Mouse (Mus musculus): ENCODE measurements around the gene Tk1. TPM values are rescaled to one million over a fixed set of nuclear protein-coding genes. Genes with fewer than 3 reads are reported as not detected.

Gene Tk1
- 1.1 TPM for polyA plus RNA-seq (2014; fragmentation: Illumina TruSeq; extraction: RNeasy Lipid Tissue Mini Kit (QIAGEN cat#74804); ENCODE audit: low read depth, low replicate concordance)

DNA sequence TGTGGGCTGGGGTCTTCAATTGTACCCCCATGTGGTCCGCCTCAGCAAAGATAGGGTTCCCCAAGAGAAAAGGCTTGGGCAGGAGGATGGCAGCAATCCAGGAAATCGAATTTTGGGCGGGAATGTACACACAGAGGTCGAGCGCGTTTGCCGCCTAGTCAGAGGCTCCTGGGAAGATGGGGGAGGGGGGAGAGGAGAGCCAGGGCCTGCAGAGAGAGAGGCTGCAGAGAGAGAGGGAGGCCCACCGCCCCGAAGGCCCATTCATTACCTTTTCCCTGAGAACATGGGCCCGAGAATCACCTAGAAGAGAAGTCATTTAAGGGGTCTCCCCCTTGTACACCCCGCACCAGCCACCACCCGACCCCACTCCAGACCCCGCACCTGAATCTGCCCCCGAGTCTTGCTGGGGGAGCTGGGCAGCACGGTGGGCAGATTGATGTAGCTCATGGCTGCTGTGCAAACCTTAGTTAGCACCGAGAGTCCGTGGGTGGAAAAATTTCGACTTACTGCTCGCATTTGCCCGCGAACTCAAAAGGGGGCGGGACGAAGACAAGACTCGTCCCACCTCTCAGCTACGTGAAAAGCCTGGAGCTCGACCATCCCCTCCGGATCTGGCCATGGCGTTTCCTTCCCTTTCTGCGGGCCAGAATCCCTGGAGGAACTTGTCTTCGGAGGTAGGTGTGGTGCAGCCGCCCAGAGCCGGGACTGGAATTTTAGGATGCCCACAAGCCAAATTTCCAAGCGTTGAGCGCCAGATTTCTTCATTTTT, at the start of gene Tk1, which contains the start of gene Afmid:
Gene Tk1 (minus strand): TSS at position 760 of the 769 bp plus-strand sequence.
Gene Afmid (plus strand): TSS at position 592 of the 769 bp plus-strand sequence.

DNA sequence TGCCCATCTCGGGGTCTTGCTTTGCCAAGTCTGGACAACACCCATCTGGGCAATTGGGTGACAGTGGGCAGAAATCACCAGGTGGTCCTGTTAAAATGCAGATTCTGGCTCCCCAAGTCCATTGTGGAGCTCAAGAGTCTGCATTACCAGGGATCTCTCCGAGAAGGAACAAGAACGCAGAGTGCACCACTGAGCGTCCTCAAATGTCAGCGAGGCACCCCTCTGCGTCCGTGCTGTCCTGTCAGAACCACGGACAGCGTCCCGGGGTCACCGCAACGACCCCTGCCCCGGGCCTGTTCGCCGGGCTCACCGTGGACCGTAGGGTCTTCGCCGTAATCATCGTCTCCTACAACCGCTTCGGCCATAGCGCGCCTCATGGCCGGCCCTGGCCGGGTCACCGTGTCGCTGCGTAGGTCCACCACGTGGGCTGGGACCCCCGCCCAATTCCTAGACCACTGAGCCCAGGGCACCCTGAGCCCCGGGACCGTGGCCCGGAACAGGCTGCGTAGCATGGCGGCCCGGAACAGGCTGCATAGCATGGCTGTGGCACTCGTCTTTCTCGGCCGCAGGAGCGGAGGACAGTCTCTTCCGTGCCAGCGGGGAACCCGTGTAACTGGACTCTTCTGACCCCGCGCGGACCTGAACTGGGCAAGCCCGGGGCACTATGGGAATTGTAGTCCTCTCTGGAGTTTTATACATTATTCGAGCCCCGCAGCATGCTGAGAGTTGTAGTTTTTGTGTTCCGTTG, 47.1 kb upstream of the Tk1 start, which contains the start of gene Tha1:
Gene Tha1 (minus strand): TSS at position 621 of the 748 bp plus-strand sequence.

DNA sequence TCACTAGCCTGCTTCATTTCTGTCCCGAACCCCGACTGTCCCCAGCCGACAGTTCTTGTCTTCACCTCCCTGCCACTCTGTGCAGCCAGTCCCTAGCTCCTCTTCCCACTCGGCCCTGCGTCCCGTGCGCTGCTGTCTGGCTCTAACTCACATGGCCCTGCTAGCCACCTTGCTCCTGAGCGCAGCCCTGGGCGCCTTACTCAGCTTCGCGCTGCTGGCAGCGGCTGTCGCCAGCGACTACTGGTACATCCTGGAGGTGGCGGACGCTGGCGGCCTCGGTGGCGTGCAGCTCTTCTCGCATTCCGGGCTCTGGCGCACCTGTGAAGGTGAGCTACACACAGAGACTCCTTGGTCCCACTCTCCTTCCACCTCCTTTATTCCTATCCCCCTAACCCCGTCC, 34.7 kb upstream of the Tk1 start, which contains the start of gene Tmem235:
Gene Tmem235 (plus strand): TSS at position 152 of the 400 bp plus-strand sequence.

DNA sequence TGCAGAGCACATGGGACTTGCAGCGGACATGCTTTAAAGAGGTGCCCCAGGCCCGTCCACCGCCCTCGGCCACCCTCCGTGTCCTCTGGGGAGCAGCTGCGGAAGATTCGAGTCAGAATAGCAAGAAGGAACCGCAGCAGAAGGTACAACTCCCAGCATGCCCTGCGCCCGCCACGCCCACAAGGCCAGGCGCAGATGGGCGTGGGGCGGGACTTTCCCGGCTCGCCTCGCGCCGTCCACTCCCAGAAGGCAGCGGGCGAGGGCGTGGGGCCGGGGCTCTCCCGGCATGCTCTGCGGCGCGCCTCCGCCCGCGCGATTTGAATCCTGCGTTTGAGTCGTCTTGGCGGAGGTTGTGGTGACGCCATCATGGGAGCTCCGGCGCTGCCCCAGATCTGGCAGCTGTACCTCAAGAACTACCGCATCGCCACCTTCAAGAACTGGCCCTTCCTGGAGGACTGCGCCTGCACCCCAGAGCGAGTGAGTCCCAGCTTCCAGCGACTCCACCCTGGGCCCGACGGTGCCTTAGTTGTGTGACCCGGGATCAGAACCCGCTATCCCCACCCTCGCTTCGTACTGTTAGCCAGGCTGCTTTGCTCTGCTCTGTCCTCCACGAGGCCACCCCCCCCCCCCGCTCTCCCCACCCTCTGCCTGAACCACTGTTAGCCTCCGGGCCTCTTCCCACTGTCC, 23.2 kb upstream of the Tk1 start, which contains the start of gene Birc5:
Gene Birc5 (plus strand): TSS at position 267 of the 687 bp plus-strand sequence.

DNA sequence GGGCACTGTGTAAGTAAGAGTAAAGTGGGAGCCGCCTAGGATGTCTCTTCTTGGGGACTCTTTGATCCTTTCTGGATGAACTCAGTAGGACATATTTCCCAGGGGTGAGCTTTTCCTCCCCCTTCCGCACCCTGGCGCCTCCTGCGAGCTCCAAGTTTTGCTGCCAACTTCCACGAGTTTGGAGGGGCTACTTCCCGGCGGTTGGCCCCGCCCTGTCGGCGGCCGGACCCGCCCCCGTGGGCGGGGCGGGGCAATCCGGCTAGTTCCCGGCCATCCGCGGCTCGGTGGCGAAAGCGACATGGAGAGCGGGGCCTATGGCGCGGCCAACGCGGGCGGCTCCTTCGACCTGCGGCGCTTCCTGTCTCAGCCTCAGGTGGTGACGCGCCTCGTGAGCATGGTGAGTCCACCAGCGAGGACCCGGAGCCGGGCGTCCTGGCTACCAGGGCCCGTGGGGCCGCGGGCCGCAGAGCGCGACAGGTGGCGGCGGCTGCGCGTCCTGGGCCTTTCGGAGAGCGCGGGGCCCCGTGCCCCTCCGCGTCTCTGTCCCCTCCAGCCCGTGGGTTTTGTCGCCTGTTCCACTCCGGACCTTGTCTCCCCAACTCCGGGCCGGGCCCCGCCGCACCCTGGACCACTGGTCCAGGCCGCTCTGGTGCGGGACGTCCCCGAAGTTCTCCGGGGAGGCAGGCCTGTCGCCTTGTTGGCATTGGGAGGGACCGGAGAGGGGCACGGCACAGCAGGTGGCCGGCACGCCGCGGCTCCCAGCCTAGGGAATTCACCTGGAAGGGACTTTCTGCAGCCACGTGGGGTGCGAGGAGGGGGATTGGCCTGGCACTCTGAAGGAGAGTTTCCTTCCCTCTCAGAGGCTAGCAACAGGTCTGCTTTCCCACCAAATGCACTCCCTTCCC, 16.2 kb downstream of the Tk1 start, which contains the start of the genes Gm20708 and Syngr2:
Gene Gm20708 (plus strand): TSS at position 262 of the 905 bp plus-strand sequence.
Gene Syngr2 (plus strand): TSS at position 262 of the 905 bp plus-strand sequence.

DNA sequence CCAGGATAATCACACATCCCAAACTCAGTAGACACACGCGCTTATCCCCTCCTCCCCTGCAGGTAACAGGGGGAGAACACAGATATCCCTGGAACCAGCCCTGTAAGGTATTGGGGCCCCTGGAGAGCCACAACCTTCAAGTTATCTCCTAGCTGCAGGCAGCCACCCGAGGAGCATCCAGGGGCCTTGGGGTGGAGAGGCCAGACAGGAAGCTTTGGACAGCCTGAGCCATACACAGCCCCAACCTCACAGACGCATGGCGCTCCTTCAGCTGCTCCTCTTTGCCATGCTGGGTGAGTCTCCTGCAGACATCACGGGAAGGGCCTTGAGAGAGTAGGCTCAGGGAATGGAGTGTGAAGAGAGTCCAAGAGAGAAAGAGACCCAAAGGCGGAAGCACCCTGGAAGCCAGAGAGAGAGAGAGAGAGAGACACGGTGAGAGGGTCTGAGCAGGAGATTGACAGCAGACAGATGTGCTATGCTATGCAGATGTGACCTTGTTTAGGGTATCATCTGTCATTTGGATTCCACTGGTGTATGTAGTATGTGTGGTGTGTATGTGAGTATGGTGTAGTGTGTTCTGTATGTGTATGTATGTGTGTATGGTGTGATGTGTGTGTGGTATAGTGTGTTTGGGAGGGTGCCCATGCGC, 28.3 kb downstream of the Tk1 start, which contains the start of gene 6030468B19Rik:
Gene 6030468B19Rik (plus strand): TSS at position 150 of the 649 bp plus-strand sequence.

DNA sequence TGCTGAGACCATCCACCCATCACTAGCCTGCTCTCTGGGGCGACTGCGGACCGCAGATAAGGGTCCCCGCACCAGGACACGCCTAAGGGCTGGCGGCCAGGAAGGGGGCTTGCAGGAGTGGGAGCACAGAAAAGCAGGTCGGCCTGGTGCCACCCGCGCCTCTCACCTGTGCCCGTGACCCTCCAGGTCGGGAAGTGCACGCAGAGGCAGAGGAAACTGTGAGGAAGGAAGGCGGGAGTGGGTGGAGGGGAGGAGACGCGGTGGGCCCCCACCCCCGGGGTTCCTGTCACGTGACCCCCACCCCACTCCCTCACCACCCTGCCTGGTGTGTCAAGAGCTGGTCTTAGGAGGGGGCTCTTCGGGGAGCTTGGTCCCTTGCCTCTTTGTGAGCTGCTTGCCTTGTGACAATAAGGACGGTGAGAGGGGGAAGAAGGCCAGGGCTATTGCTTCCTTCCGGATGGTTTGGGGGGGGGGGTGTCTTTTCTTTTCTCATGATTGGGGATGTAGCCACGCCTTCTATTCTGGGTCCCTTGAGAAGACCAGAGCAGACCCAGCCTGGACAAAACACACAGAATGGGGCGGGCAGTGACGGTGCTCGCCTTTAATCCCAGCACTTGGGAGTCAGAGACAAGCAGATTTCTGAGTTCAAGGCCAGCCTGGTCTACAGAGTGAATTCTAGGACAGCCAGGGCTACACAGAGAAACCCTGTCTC, 43.7 kb downstream of the Tk1 start, which contains the start of the genes Tmc8 and Tmc6:
Gene Tmc8 (plus strand): TSS at position 84 of the 712 bp plus-strand sequence.
Gene Tmc6 (minus strand): TSS at position 206 of the 712 bp plus-strand sequence.

Other genes with a start within 250 kb of the Tk1 start
- gene Tnrc6c, start 171.8 kb downstream of the Tk1 start, polyA plus RNA-seq (2014; fragmentation: Illumina TruSeq; extraction: RNeasy Lipid Tissue Mini Kit (QIAGEN cat#74804); ENCODE audit: low read depth, low replicate concordance) = 10.0 TPM
- 2.1 TPM for gene Tmc8, start 44.0 kb downstream of the Tk1 start, polyA plus RNA-seq (2014; fragmentation: Illumina TruSeq; extraction: RNeasy Lipid Tissue Mini Kit (QIAGEN cat#74804); ENCODE audit: low read depth, low replicate concordance)
- gene Tmc6, start 43.9 kb downstream of the Tk1 start, polyA plus RNA-seq (2014; fragmentation: Illumina TruSeq; extraction: RNeasy Lipid Tissue Mini Kit (QIAGEN cat#74804); ENCODE audit: low read depth, low replicate concordance) = 1.5 TPM
- not detected for gene 6030468B19Rik, start 28.4 kb downstream of the Tk1 start, polyA plus RNA-seq (2014; fragmentation: Illumina TruSeq; extraction: RNeasy Lipid Tissue Mini Kit (QIAGEN cat#74804); ENCODE audit: low read depth, low replicate concordance)
- gene Gm20708, start 16.4 kb downstream of the Tk1 start, polyA plus RNA-seq (2014; fragmentation: Illumina TruSeq; extraction: RNeasy Lipid Tissue Mini Kit (QIAGEN cat#74804); ENCODE audit: low read depth, low replicate concordance) = 5.9 TPM
- gene Syngr2, start 16.4 kb downstream of the Tk1 start, polyA plus RNA-seq (2014; fragmentation: Illumina TruSeq; extraction: RNeasy Lipid Tissue Mini Kit (QIAGEN cat#74804); ENCODE audit: low read depth, low replicate concordance) = 13.9 TPM
- 1.6 TPM for gene Afmid, start 168 bp downstream of the Tk1 start, polyA plus RNA-seq (2014; fragmentation: Illumina TruSeq; extraction: RNeasy Lipid Tissue Mini Kit (QIAGEN cat#74804); ENCODE audit: low read depth, low replicate concordance)
- gene Birc5, start 23.2 kb upstream of the Tk1 start, polyA plus RNA-seq (2014; fragmentation: Illumina TruSeq; extraction: RNeasy Lipid Tissue Mini Kit (QIAGEN cat#74804); ENCODE audit: low read depth, low replicate concordance) = 20.3 TPM
- gene Tmem235, start 34.7 kb upstream of the Tk1 start, polyA plus RNA-seq (2014; fragmentation: Illumina TruSeq; extraction: RNeasy Lipid Tissue Mini Kit (QIAGEN cat#74804); ENCODE audit: low read depth, low replicate concordance) = not detected
- gene Tha1, start 47.4 kb upstream of the Tk1 start, polyA plus RNA-seq (2014; fragmentation: Illumina TruSeq; extraction: RNeasy Lipid Tissue Mini Kit (QIAGEN cat#74804); ENCODE audit: low read depth, low replicate concordance) = 0.82 TPM
- 0.98 TPM for gene Socs3, start 144.0 kb upstream of the Tk1 start, polyA plus RNA-seq (2014; fragmentation: Illumina TruSeq; extraction: RNeasy Lipid Tissue Mini Kit (QIAGEN cat#74804); ENCODE audit: low read depth, low replicate concordance)
- gene Pgs1, start 160.2 kb upstream of the Tk1 start, polyA plus RNA-seq (2014; fragmentation: Illumina TruSeq; extraction: RNeasy Lipid Tissue Mini Kit (QIAGEN cat#74804); ENCODE audit: low read depth, low replicate concordance) = 4.2 TPM

All from sigmoid colon, adult 10 weeks (tissue).